Comparison of ENCODE assay signal across 10 mouse cellular contexts in genomic region chr1:134562457-134562856, GRCm38 (mm10). TPM values are rescaled to one million over a fixed set of nuclear protein-coding genes. Genes with fewer than 3 reads are reported as not detected.
DNase-seq lines count a peak whose midpoint lies in the region; ATAC-seq lines count a peak whose summit lies in the region.
"Had no signal": no experiment of that assay in that cellular context is flagged by ENCODE, and none has a peak within 500 bp of the region (broad histone marks: within the 10 kb centered on the region; RNA-seq: fewer than 3 reads in every experiment).

No protein-coding gene starts in this region.

- no peak overlapping the region for H3K27ac ChIP-seq in lung, embryonic 15.5 days
- H3K27ac ChIP-seq in forebrain, embryonic 13.5 days, result no peak overlapping the region
- H3K27ac ChIP-seq in limb, embryonic 15.5 days, result no peak overlapping the region
- no peak overlapping the region for H3K27ac ChIP-seq in stomach, embryonic 15.5 days

- ATAC-seq in lung, embryonic 15.5 days (ENCODE audit: borderline replicate concordance, extremely low read depth, low FRiP score, low TSS enrichment), result no peak
- no peak for ATAC-seq in forebrain, embryonic 13.5 days
- ATAC-seq in limb, embryonic 15.5 days (ENCODE audit: insufficient number of reproducible peaks, low FRiP score, low TSS enrichment, low read depth), result no peak
- ATAC-seq in stomach, embryonic 15.5 days (ENCODE audit: insufficient read depth, low FRiP score, low read depth), result no peak

- no peak for DNase-seq in lung, postnatal 10 days
- no peak for DNase-seq in embryo, embryonic 9.5 days (ENCODE audit: extremely low spot score)
- DNase-seq in urinary bladder, postnatal 25 days (ENCODE audit: low spot score), result no peak
- no peak for DNase-seq in cerebellum, adult 11 months
- DNase-seq: cerebellum, postnatal 25 days; kidney, postnatal 36 days had no signal

- peak overlapping the region; percentile 73 for H3K4me3 ChIP-seq in lung, embryonic 15.5 days
- H3K4me3 ChIP-seq in forebrain, embryonic 13.5 days, result peak overlapping the region; percentile 100
- peak overlapping the region; percentile 96 for H3K4me3 ChIP-seq in limb, embryonic 15.5 days
- peak overlapping the region; percentile 91; the same call in 1 of the 2 replicates for H3K4me3 ChIP-seq in stomach, embryonic 15.5 days (replicated peaks)

- H3K4me2 ChIP-seq in lung, embryonic 15.5 days, result peak overlapping the region; percentile 55
- peak overlapping the region; percentile 75 for H3K4me2 ChIP-seq in forebrain, embryonic 13.5 days
- peak overlapping the region; percentile 51 for H3K4me2 ChIP-seq in limb, embryonic 15.5 days
- peak overlapping the region; percentile 63 for H3K4me2 ChIP-seq in stomach, embryonic 15.5 days

- H3K9me3 ChIP-seq in lung, embryonic 15.5 days, result no peaks in the 10 kb centered on the region
- no peaks in the 10 kb centered on the region for H3K9me3 ChIP-seq in forebrain, embryonic 13.5 days (replicated peaks)
- H3K9me3 ChIP-seq in limb, embryonic 15.5 days, result no peaks in the 10 kb centered on the region
- no peaks in the 10 kb centered on the region for H3K9me3 ChIP-seq in stomach, embryonic 15.5 days

- H3K4me1 ChIP-seq in lung, embryonic 15.5 days, result peaks cover 13% of the 10 kb centered on the region
- H3K4me1 ChIP-seq in forebrain, embryonic 13.5 days, result peaks cover 45% of the 10 kb centered on the region
- peaks cover 28% of the 10 kb centered on the region for H3K4me1 ChIP-seq in limb, embryonic 15.5 days
- H3K4me1 ChIP-seq in stomach, embryonic 15.5 days, result peaks cover 13% of the 10 kb centered on the region

- H3K27me3 ChIP-seq in lung, embryonic 15.5 days, result no peaks in the 10 kb centered on the region
- no peaks in the 10 kb centered on the region for H3K27me3 ChIP-seq in forebrain, embryonic 13.5 days
- no peaks in the 10 kb centered on the region for H3K27me3 ChIP-seq in limb, embryonic 15.5 days
- H3K27me3 ChIP-seq in stomach, embryonic 15.5 days (replicated peaks), result no peaks in the 10 kb centered on the region

- no peak overlapping the region for H3K9ac ChIP-seq in lung, embryonic 15.5 days
- H3K9ac ChIP-seq in forebrain, embryonic 13.5 days, result peak overlapping the region; percentile 99
- H3K9ac ChIP-seq in limb, embryonic 15.5 days, result 0 out of 2 replicates have a peak overlapping the region, but pooled peaks have one; percentile 98
- no peak overlapping the region for H3K9ac ChIP-seq in stomach, embryonic 15.5 days

- H3K36me3 ChIP-seq in lung, embryonic 15.5 days, result no peaks in the 10 kb centered on the region
- H3K36me3 ChIP-seq in forebrain, embryonic 13.5 days (ENCODE audit: poor library complexity, severe bottlenecking), result no peaks in the 10 kb centered on the region
- no peaks in the 10 kb centered on the region for H3K36me3 ChIP-seq in limb, embryonic 15.5 days
- H3K36me3 ChIP-seq in stomach, embryonic 15.5 days, result no peaks in the 10 kb centered on the region

RNA-seq across cellular contexts. Expression of gene Kdm5b, which starts 2.5 kb away (rescaled TPM):
- 50.0 and 50.5 TPM in 2 replicates for polyA plus RNA-seq in lung, embryonic 15.5 days (2015; fragmentation: Nextera tagmentation; extraction: Ambion mirVana)
- polyA plus RNA-seq in forebrain, embryonic 13.5 days (2015; fragmentation: Nextera tagmentation; extraction: Ambion mirVana), result 95.4 and 96.5 TPM in 2 replicates
- 63.9 and 80.8 TPM in 2 replicates for polyA plus RNA-seq in limb, embryonic 15.5 days (2015; fragmentation: Nextera tagmentation; extraction: Ambion mirVana)
- polyA plus RNA-seq in stomach, embryonic 15.5 days (2015; fragmentation: Nextera tagmentation; extraction: Ambion mirVana), result 53.2 and 54.5 TPM in 2 replicates

RNA-seq across cellular contexts. Expression of gene Mgat4e, which starts 13.0 kb away (rescaled TPM):
- not detected in 2 replicates for polyA plus RNA-seq in lung, embryonic 15.5 days (2015; fragmentation: Nextera tagmentation; extraction: Ambion mirVana)
- not detected in 2 replicates for polyA plus RNA-seq in forebrain, embryonic 13.5 days (2015; fragmentation: Nextera tagmentation; extraction: Ambion mirVana)
- 0.10 TPM in 1 of 2 replicates, not detected in the other for polyA plus RNA-seq in limb, embryonic 15.5 days (2015; fragmentation: Nextera tagmentation; extraction: Ambion mirVana)
- polyA plus RNA-seq in stomach, embryonic 15.5 days (2015; fragmentation: Nextera tagmentation; extraction: Ambion mirVana), result not detected in 2 replicates

Comparison
In these comparisons a context has a peak if more than half of its experiments do, and no peak if none do; other contexts are left out.
1. H3K9ac ChIP-seq: peak in forebrain, embryonic 13.5 days (single experiment) and limb, embryonic 15.5 days (single experiment); none in lung, embryonic 15.5 days (single experiment) and stomach, embryonic 15.5 days (single experiment).
2. Peak in every context shown above with its lines, with median percentiles within 50 percentile points of each other: H3K4me2 ChIP-seq and H3K4me3 ChIP-seq.